Mouse (Mus musculus) stomach, postnatal 0 days (tissue): ENCODE results near the gene Sptlc3.

Source experiments
- CTCF ChIP-seq: IDR thresholded peaks from 2 replicates; pipeline ENCODE4 v1.5.1; 2016; ENCODE audit warnings: antibody characterized with exemption, low read depth, mild to moderate bottlenecking, moderate library complexity
- EP300 ChIP-seq: optimal IDR thresholded peaks from 2 replicates; pipeline ENCODE3; 2016; ENCODE audit warnings: antibody characterized with exemption

DNA sequence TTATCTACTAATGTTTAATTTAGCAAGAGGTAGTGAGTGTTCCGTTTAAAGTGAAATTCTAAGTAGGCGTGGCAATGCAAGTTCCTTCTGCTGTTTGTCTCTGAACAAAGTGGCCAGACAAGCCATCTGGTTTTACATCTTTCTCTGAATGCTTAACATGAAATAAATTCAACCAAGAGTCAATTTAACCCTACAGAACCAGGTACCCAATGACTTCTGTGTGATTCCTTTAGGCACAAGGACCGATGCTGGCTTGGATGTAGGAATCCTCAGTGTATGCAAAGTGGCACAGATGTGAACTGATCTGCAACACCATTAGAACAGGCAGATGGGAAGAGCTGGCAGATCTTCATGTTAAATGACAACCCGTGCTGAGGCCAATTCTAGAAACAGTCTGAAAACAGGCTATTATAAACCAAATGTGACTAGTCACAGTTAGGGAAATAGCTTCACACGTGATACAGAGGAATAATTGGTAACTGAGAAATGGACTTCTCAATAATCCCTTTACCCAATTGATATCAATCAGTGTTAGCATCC, 68.3 kb downstream of the Sptlc3 start:
- no peak for TF ChIP-seq CTCF
- TF ChIP-seq EP300 = no peak
